Mouse (Mus musculus) hindbrain, embryonic 13.5 days (tissue): ENCODE results near the gene Ak2. TPM values are rescaled to one million over a fixed set of nuclear protein-coding genes. Genes with fewer than 3 reads are reported as not detected.
A peak's percentile ranks its signal among the peaks of the same experiment; 100 is the strongest.

ENCODE experiments used
- ATAC-seq: fragments of 200-750 bp; cut with Nextera tagmentation; 2 replicates; pipeline ENCODE4 v1.8.0; 2017; ENCODE audit warnings: moderate TSS enrichment; ENCODE audit not compliant: low FRiP score
- H3K27ac ChIP-seq: fragments of 300-500 bp; sonication (generic); 2 replicates; pipeline ENCODE4 v1.5.1; 2015; ENCODE audit warnings: inconsistent platforms, mild to moderate bottlenecking, moderate library complexity
- H3K27me3 ChIP-seq: fragments of 300-500 bp; sonication (generic); 2 replicates; pipeline ENCODE4 v1.6.1; 2015; ENCODE audit warnings: mild to moderate bottlenecking, inconsistent platforms
- H3K36me3 ChIP-seq: fragments of 300-500 bp; sonication (generic); 2 replicates; pipeline ENCODE4 v1.6.1; 2015; ENCODE audit warnings: mild to moderate bottlenecking, inconsistent platforms
- H3K4me1 ChIP-seq: fragments of 300-500 bp; sonication (generic); replicated peaks from 2 replicates; pipeline ENCODE4 v1.6.1; 2015; ENCODE audit warnings: inconsistent platforms
- H3K4me2 ChIP-seq: fragments of 300-500 bp; sonication (generic); 2 replicates; pipeline ENCODE4 v1.6.1; 2015; ENCODE audit warnings: inconsistent platforms, mild to moderate bottlenecking, moderate library complexity
- H3K4me3 ChIP-seq: fragments of 300-500 bp; sonication (generic); 2 replicates; pipeline ENCODE4 v1.5.1; 2015; ENCODE audit warnings: mild to moderate bottlenecking, inconsistent platforms
- H3K9ac ChIP-seq: fragments of 300-500 bp; sonication (generic); 2 replicates; pipeline ENCODE4 v1.6.1; 2015; ENCODE audit warnings: mild to moderate bottlenecking, inconsistent platforms
- H3K9me3 ChIP-seq: fragments of 300-500 bp; sonication (generic); 2 replicates; pipeline ENCODE4 v1.6.1; 2016; ENCODE audit warnings: inconsistent platforms
- WGBS: fragments of 180-500 bp; shearing (Covaris S2); methylation state at CpG from one replicate; pipeline ENCODE4 v1.1.7; 2015; 5-methylcytosine and 5-hydroxymethylcytosine counted together
- polyA plus RNA-seq: library from polyadenylated mRNA; unstranded; fragments of >200 nt; fragmentation: Nextera tagmentation; extraction: Ambion mirVana; gene quantifications from 2 replicates; pipeline ENCODE4 v1.2.1, GENCODE M21; 2015

Gene Ak2
- polyA plus RNA-seq, 1 experiment from 2014 or later, result 90.4 TPM

- Histone ChIP-seq H3K4me3 (no peak overlapping the region), H3K27me3 (0 out of 2 replicates have a peak, but pooled peaks cover 3% of the 10 kb centered on the region), H3K4me1 (peaks cover 13% of the 10 kb centered on the region), H3K9me3 (no peaks in the 10 kb centered on the region), H3K9ac (no peak overlapping the region), H3K36me3 (no peaks in the 10 kb centered on the region), H3K27ac (no peak overlapping the region), H3K4me2 (no peak overlapping the region)
- 57% methylated on average over 13 of the region's 13 CpGs for WGBS
- no peak for ATAC-seq
These were observed 43.2 kb downstream of the Ak2 start for GRCm38 (mm10) chr4:129034706-129035660.

GRCm38 (mm10) chr4:129035851-129036445 lies 44.2 kb downstream of the Ak2 start:
- H3K9me3 ChIP-seq, result no peaks in the 10 kb centered on the region
- H3K4me3 ChIP-seq, result no peak overlapping the region
- no peak for ATAC-seq
- H3K4me2 ChIP-seq, result no peak overlapping the region
- no peaks in the 10 kb centered on the region for H3K36me3 ChIP-seq
- H3K27ac ChIP-seq, result no peak overlapping the region
- H3K4me1 ChIP-seq, result peaks cover 14% of the 10 kb centered on the region
- H3K9ac ChIP-seq, result no peak overlapping the region
- 0 out of 2 replicates have a peak, but pooled peaks cover 3% of the 10 kb centered on the region for H3K27me3 ChIP-seq
- 65% methylated on average over 7 of the region's 7 CpGs for WGBS

GRCm38 (mm10) chr4:129047721-129048421 lies 56.1 kb downstream of the Ak2 start:
- Histone ChIP-seq H3K4me3 (peak overlapping the region; percentile 48), H3K4me1 (peaks cover 21% of the 10 kb centered on the region), H3K36me3 (no peaks in the 10 kb centered on the region), H3K9ac (peak overlapping the region; percentile 74), H3K4me2 (peak overlapping the region; percentile 77), H3K9me3 (no peaks in the 10 kb centered on the region), H3K27me3 (peaks cover 44% of the 10 kb centered on the region), H3K27ac (peak overlapping the region; percentile 99)
- WGBS, result 17% methylated on average over 15 of the region's 15 CpGs
- no peak for ATAC-seq

GRCm38 (mm10) chr4:129048501-129049305 lies 56.9 kb downstream of the Ak2 start:
- peak overlapping the region; percentile 48 for H3K4me3 ChIP-seq
- peaks cover 21% of the 10 kb centered on the region for H3K4me1 ChIP-seq
- H3K27ac ChIP-seq, result peak overlapping the region; percentile 99
- ATAC-seq, result peak; percentile 95
- H3K9ac ChIP-seq, result peak overlapping the region; percentile 74
- WGBS, result 0% methylated on average over 47 of the region's 52 CpGs
- peaks cover 45% of the 10 kb centered on the region for H3K27me3 ChIP-seq
- no peaks in the 10 kb centered on the region for H3K9me3 ChIP-seq
- H3K36me3 ChIP-seq, result no peaks in the 10 kb centered on the region
- peak overlapping the region; percentile 77 for H3K4me2 ChIP-seq

- Histone ChIP-seq H3K27ac (peak overlapping the region; percentile 99), H3K4me1 (peaks cover 21% of the 10 kb centered on the region), H3K9ac (peak overlapping the region; percentile 74), H3K36me3 (no peaks in the 10 kb centered on the region), H3K27me3 (peaks cover 44% of the 10 kb centered on the region), H3K4me2 (peak overlapping the region; percentile 77), H3K9me3 (no peaks in the 10 kb centered on the region), H3K4me3 (peak overlapping the region; percentile 48)
- 5% methylated on average over 23 of the region's 23 CpGs for WGBS
- ATAC-seq, result peak; percentile 62
These were observed 57.7 kb downstream of the Ak2 start for GRCm38 (mm10) chr4:129049306-129050011.

GRCm38 (mm10) chr4:129050365-129050764 lies 58.6 kb downstream of the Ak2 start:
- Histone ChIP-seq H3K27ac (peak overlapping the region; percentile 99), H3K36me3 (no peaks in the 10 kb centered on the region), H3K4me1 (peaks cover 21% of the 10 kb centered on the region), H3K4me3 (no peak overlapping the region), H3K9ac (no peak overlapping the region), H3K9me3 (no peaks in the 10 kb centered on the region), H3K4me2 (no peak overlapping the region), H3K27me3 (peaks cover 38% of the 10 kb centered on the region)
- no peak for ATAC-seq
- 75% methylated on average over 4 of the region's 4 CpGs for WGBS

- no peak for ATAC-seq
These were observed 59.2 kb downstream of the Ak2 start for GRCm38 (mm10) chr4:129050901-129051417.

GRCm38 (mm10) chr4:129051461-129052183 lies 59.9 kb downstream of the Ak2 start:
- WGBS, result 38% methylated on average over 11 of the region's 11 CpGs
- Histone ChIP-seq H3K4me2 (no peak overlapping the region), H3K9me3 (no peaks in the 10 kb centered on the region), H3K27me3 (peaks cover 30% of the 10 kb centered on the region), H3K36me3 (no peaks in the 10 kb centered on the region), H3K4me3 (no peak overlapping the region), H3K4me1 (peaks cover 21% of the 10 kb centered on the region), H3K9ac (no peak overlapping the region), H3K27ac (no peak overlapping the region)
- no peak for ATAC-seq

More at GRCm38 (mm10) chr4:129050901-129051417, 59.2 kb downstream of the Ak2 start:
- no peak overlapping the region for H3K9ac ChIP-seq
- H3K4me2 ChIP-seq, result no peak overlapping the region
- H3K27ac ChIP-seq, result peak overlapping the region; percentile 99; the same call in 1 of the 2 replicates
- H3K4me3 ChIP-seq, result no peak overlapping the region
- no peaks in the 10 kb centered on the region for H3K36me3 ChIP-seq
- H3K27me3 ChIP-seq, result peaks cover 36% of the 10 kb centered on the region
- peaks cover 21% of the 10 kb centered on the region for H3K4me1 ChIP-seq
- WGBS, result 81% methylated on average over 6 of the region's 6 CpGs
- H3K9me3 ChIP-seq, result no peaks in the 10 kb centered on the region

- WGBS, result 91% methylated on average over 12 of the region's 12 CpGs
- no peak overlapping the region for H3K27ac ChIP-seq
- no peak overlapping the region for H3K4me3 ChIP-seq
- no peak for ATAC-seq
- peaks cover 20% of the 10 kb centered on the region for H3K4me1 ChIP-seq
- H3K36me3 ChIP-seq, result no peaks in the 10 kb centered on the region
- H3K9ac ChIP-seq, result no peak overlapping the region
- peaks cover 18% of the 10 kb centered on the region for H3K27me3 ChIP-seq
- no peaks in the 10 kb centered on the region for H3K9me3 ChIP-seq
- no peak overlapping the region for H3K4me2 ChIP-seq
These were observed 63.0 kb downstream of the Ak2 start for GRCm38 (mm10) chr4:129054757-129055156.

GRCm38 (mm10) chr4:129055562-129055961 lies 63.8 kb downstream of the Ak2 start:
- Histone ChIP-seq H3K9ac (no peak overlapping the region), H3K9me3 (no peaks in the 10 kb centered on the region), H3K36me3 (no peaks in the 10 kb centered on the region), H3K4me2 (no peak overlapping the region), H3K4me3 (no peak overlapping the region), H3K4me1 (peaks cover 20% of the 10 kb centered on the region), H3K27ac (no peak overlapping the region), H3K27me3 (peaks cover 17% of the 10 kb centered on the region)
- WGBS, result 87% methylated on average over 5 of the region's 5 CpGs
- ATAC-seq, result no peak
